Mouse (Mus musculus) kidney, postnatal 36 days (tissue): Measurements from ENCODE around the gene Rnft2.

ENCODE experiments used
- DNase-seq, 2 experiments: peaks; one replicate each; pipeline ENCODE4 v3.0.0; 2021 to 2022; ENCODE audit warnings: mixed read lengths in 2 of 2

Rnft2 gene

DNA sequence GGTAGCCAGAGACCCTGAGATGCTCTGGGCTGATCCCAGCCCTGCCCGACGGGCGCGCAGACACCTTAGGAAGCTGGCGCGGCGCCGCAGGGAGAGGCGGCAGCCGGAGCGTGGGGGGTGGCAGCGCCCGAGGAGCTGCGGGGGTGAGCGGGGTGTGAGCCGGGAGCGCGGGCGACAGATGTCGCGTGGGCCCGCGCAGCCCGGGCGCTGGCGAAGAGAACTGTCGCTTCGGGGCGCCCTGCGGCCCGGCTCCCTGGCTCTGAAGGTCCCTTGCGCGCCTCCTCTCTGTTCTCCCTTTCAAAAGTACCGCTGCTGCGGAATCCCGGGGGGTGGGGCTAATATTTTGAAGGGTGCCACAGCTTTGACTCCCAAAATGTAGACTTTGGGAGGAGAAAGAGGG is 73.3 kb downstream of the Rnft2 start:
- DNase-seq, result peak in 1 of 2 experiments; percentile 35

DNA sequence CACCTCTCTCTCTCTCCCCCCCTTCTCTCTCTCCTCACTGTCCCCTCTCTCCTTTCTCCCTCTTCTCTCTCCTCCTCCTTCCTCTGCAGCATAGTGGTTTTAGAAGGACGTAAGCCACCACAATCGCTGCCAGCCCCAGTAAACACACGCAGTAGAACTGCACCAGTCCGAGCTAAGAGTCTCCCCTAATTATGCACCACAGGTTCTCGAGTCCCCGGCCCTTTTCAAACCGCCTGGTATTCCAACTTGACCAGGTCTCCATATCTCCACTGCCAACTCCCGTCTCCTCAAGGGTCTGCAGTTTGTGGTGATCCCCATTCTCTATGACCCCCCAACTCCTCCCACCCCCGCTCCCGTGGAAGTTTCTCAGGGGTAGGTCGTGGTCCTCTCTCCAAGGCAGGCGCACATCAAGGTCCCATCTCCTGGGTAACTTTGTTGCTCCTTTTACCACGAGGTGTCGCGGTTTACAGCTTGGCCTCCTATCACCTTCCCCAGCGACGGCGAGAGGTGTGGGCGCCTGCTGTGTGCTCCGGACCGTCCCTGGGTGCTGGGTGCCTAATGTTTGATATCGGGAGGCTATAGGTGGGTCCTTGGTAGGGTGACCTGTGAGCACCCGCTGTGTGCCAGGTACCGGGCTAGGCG is 73.9 kb downstream of the Rnft2 start:
- peak; percentile 35 to 66 for DNase-seq

DNA sequence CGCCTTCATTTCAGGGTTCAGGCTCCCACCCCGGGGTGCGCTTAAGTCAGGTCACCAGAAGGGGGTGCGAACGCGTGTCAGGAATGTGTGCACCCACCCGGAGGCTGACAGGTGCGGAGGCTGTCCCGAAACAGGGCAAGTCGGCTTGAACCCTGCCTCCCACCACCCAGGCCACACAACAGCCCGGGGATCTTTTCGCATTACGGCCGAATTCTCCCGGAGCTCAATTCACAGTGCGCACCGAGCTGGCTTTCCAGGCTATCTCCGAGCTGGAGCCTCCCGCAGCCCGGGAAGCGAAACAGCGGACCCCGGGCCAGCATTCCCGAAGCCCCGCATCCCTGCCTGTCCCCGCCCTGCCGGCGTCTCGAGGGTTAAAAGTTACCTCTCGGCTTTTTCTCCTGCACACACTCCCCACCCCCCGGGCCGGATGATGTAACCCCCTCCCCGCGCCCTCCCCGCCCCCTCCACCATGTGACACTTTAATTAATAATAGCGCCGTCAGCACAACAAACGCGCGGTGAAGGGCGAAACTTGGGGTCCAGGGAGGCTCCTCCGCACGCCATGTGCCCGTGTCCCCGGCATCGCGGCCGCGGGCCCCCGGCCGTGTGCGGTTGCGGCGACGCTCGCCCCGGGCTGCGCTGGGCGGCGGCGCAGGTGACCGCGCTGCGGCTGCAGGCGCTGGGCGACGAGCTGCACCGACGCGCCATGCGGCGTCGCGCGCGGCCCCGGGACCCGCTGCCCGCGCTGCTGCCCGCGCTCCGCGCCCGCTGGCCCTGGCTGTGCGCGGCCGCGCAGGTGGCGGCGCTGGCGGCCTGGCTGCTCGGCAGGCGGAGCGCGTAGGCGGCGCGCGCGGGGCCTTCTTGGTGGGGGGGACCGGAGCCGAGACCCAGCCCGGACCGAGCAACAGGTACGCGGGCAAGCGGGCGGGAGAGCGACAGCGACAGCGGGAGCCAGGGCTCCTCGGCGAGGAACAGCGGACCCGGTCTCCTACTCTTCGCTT is 75.4 kb downstream of the Rnft2 start:
- DNase-seq, result peak; percentile 31 to 59

- DNase-seq, result peak in 1 of 2 experiments; percentile 71
These were observed 77.3 kb downstream of the Rnft2 start for GRCm38 (mm10) chr5:118167561-118167995.

- no peak for DNase-seq
These were observed 79.5 kb downstream of the Rnft2 start for GRCm38 (mm10) chr5:118165462-118165861.

GRCm38 (mm10) chr5:118164581-118164980 is 80.3 kb downstream of the Rnft2 start, which contains the start of gene Hrk:
Gene Hrk, plus strand, starts transcription at chr5:118164648.
- DNase-seq, result no peak

DNA sequence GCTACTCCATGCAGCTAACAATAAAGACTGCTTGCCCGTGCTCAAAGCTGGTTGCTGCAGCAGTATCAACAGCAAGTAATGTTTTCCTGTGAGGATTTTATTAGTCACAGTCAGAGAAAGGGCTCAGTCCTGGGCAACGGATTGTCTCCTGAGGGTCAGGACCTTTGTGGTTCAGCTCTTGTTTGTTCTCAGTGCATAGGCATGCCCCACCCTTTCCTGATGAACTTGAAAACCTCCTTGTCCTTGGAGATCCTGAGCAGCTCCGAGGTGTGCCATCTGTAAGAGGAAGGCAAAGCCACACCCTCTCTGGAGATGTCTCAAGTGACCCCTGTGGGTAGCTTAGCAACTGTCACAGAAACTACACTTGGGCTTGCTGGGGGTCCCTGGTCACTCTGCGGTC is 84.2 kb downstream of the Rnft2 start:
- no peak for DNase-seq

- no peak for DNase-seq
These were observed 87.9 kb downstream of the Rnft2 start for GRCm38 (mm10) chr5:118156976-118157375.

GRCm38 (mm10) chr5:118155565-118155947 is 89.4 kb downstream of the Rnft2 start:
- DNase-seq, result no peak

- DNase-seq, result peak; percentile 89 to 92
These were observed 89.9 kb downstream of the Rnft2 start, which contains the start of gene Fbxw8 for GRCm38 (mm10) chr5:118154839-118155564. Gene Fbxw8, minus strand, starts transcription at chr5:118155464.

DNA sequence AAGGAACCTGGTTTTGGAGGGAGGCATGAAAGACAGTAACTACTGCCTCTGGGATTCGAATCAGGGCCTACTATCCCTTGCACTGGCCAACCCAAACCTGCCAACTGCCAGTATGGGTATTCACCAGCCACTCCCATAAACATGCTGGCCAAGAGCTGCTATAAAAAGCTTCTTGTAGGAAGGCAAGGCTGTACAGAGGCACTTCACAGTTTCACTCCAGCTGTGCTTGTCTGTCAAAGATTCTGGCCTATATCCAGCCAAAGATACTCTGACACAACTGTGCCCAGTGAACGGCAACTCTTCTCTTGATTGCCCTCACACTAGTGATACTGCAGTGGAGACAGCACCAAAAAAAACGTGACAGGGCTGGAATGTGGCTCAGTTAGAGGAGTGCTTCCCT is 95.2 kb downstream of the Rnft2 start:
- DNase-seq, result no peak

GRCm38 (mm10) chr5:118147264-118147663 is 97.7 kb downstream of the Rnft2 start:
- DNase-seq, result no peak

- peak; percentile 23 to 30 for DNase-seq
These were observed 98.8 kb downstream of the Rnft2 start for GRCm38 (mm10) chr5:118145999-118146679.

- no peak for DNase-seq
These were observed 99.5 kb downstream of the Rnft2 start for GRCm38 (mm10) chr5:118145458-118145857.

DNA sequence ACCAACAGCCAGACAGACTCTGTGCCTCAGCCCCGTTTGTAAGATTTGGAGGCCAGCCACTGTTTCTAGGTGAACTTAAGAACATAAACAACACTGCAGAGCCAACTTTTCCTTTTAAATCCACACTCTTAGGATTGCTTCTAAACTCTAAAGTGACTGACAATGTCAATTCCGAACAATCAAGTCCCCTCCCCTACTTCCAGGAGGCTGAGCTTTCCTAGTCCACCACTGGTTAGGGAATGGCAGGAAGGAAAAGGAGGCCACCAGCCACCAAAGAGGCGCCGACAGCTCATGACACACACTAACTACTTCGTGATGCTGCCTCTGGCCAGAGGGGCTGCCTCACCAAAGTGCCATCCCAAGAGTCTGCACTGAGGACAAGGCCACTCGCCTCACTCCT is 100.1 kb downstream of the Rnft2 start:
- no peak for DNase-seq

DNA sequence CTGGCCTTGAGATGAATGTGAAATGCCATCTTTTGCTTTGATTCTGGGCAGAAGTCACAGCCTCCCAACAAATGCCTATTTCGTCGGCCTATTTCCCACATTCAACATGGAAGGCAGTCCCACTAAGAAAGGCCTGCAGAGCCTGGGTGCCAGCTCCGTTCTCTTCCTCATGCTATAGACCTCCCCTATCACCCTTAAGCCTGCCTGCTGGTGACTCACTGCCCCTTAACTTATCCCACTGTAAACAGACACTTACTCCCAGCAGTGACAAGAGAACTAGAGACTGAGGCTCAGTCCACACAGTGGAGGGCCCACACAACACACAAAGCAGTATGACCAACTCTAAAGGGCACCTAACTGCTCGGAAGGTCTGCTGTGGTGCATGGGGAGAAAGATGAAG is 100.6 kb downstream of the Rnft2 start:
- no peak for DNase-seq

GRCm38 (mm10) chr5:118143211-118144026 is 101.5 kb downstream of the Rnft2 start:
- peak; percentile 72 to 78 for DNase-seq

DNA sequence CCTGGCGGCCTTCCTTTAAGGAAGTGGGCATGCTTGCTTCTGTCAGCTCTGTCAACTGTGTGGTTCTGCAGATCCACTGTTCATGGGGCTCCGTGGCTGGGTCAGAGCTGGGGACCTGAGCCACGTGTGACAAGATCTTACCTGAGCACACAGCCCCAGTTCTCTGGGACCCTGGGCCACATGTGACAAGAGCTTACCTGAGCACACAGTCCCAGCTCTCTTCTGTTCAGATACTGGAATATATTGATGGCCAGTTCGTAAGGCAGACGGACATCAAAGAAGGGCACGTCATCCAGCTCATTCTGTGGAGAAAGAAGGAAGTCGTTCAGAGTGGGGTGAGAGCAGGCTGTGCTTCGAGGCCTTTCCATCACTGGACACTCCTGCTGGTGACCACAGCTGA is 102.4 kb downstream of the Rnft2 start:
- no peak for DNase-seq
